Mouse (Mus musculus) bone marrow, adult 2 months (tissue): ENCODE measurements around the gene Ttc39b.

Experiments used
- CTCF ChIP-seq: fragments of 200-500 bp; IDR thresholded peaks from 2 replicates; pipeline ENCODE4 v1.5.1; 2011; ENCODE audit warnings: low read length, control low read depth; ENCODE audit not compliant: control insufficient read depth, insufficient read depth
- POLR2A ChIP-seq: fragments of 200-500 bp; IDR thresholded peaks from 2 replicates; pipeline ENCODE4 v1.6.1; 2011; ENCODE audit warnings: low read depth, mild to moderate bottlenecking, control low read depth, low read length, borderline replicate concordance; ENCODE audit not compliant: control insufficient read depth

- TF ChIP-seq CTCF (no peak), POLR2A (no peak)
Observed at GRCm38 (mm10) chr4:83234132-83234531, 89.9 kb downstream of the Ttc39b start.
